Mouse (Mus musculus): ENCODE results near the gene Prss28. TPM values are rescaled to one million over a fixed set of nuclear protein-coding genes. Genes with fewer than 3 reads are reported as not detected.

The Prss28 gene
- polyA plus RNA-seq, 1 experiment from 2014 or later: not detected

DNA sequence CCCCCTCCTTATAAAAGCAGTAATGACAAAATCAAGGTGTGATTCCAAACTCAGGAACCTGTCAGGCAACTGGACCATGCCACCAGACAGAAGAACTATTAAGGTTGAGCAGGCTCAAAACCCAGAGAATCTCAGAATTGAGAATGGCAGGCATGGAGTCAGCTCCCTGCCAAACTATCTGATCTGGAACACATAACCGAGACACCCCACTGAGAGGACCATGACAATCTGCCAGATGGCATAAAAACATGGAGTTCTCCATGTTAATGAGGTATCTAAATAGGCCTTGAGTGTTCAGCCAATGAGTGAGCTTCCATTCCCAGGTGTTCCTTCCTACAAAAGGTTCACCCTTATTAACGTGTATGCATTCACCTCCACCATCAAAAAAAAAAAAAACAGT is 52.8 kb downstream of the Prss28 start:
- Histone ChIP-seq H3K4me1 (no peaks in the 10 kb centered on the region), H3K36me3 (no peaks in the 10 kb centered on the region), H3K9ac (no peak overlapping the region), H3K27me3 (0 out of 2 replicates have a peak, but pooled peaks cover 2% of the 10 kb centered on the region), H3K9me3 (no peaks in the 10 kb centered on the region), H3K27ac (no peak overlapping the region), H3K4me3 (no peak overlapping the region), H3K4me2 (no peak overlapping the region)
- ATAC-seq (ENCODE audit: insufficient number of reproducible peaks, low FRiP score, low TSS enrichment, low read depth): no peak
- 57% methylated on average over 2 of the region's 2 CpGs for WGBS

Other genes starting within 250 kb of the Prss28 start
- gene Tmem204, start 225.1 kb upstream of the Prss28 start, polyA plus RNA-seq (2015; fragmentation: Nextera tagmentation; extraction: Ambion mirVana): 22.3 and 25.3 TPM in 2 replicates
- 39.1 and 41.6 TPM in 2 replicates for gene Telo2, start 192.7 kb upstream of the Prss28 start, polyA plus RNA-seq (2015; fragmentation: Nextera tagmentation; extraction: Ambion mirVana)
- 6.1 and 6.6 TPM in 2 replicates for gene Ptx4, start 187.9 kb upstream of the Prss28 start, polyA plus RNA-seq (2015; fragmentation: Nextera tagmentation; extraction: Ambion mirVana)
- gene Clcn7, start 175.3 kb upstream of the Prss28 start, polyA plus RNA-seq (2015; fragmentation: Nextera tagmentation; extraction: Ambion mirVana): 25.2 and 26.4 TPM in 2 replicates
- gene Ccdc154, start 146.2 kb upstream of the Prss28 start, polyA plus RNA-seq (2015; fragmentation: Nextera tagmentation; extraction: Ambion mirVana): 0.08 TPM in 1 of 2 replicates, not detected in the other
- gene Gm38655, start 133.2 kb upstream of the Prss28 start, polyA plus RNA-seq (2015; fragmentation: Nextera tagmentation; extraction: Ambion mirVana): not detected in 2 replicates
- 31.4 and 33.6 TPM in 2 replicates for gene BC003965, start 124.1 kb upstream of the Prss28 start, polyA plus RNA-seq (2015; fragmentation: Nextera tagmentation; extraction: Ambion mirVana)
- 9.1 and 9.9 TPM in 2 replicates for gene Unkl, start 120.2 kb upstream of the Prss28 start, polyA plus RNA-seq (2015; fragmentation: Nextera tagmentation; extraction: Ambion mirVana)
- gene Gnptg, start 68.5 kb upstream of the Prss28 start, polyA plus RNA-seq (2015; fragmentation: Nextera tagmentation; extraction: Ambion mirVana): 34.9 and 41.6 TPM in 2 replicates
- gene Tsr3, start 68.5 kb upstream of the Prss28 start, polyA plus RNA-seq (2015; fragmentation: Nextera tagmentation; extraction: Ambion mirVana): 45.2 and 50.8 TPM in 2 replicates
- 0.46 and 0.61 TPM in 2 replicates for gene Baiap3, start 52.3 kb upstream of the Prss28 start, polyA plus RNA-seq (2015; fragmentation: Nextera tagmentation; extraction: Ambion mirVana)
- 513 and 522 TPM in 2 replicates for gene Ube2i, start 34.0 kb upstream of the Prss28 start, polyA plus RNA-seq (2015; fragmentation: Nextera tagmentation; extraction: Ambion mirVana)
- gene Prss34, start 10.3 kb upstream of the Prss28 start, polyA plus RNA-seq (2015; fragmentation: Nextera tagmentation; extraction: Ambion mirVana): 10.6 and 12.6 TPM in 2 replicates
- not detected in 2 replicates for gene Prss29, start 10.0 kb downstream of the Prss28 start, polyA plus RNA-seq (2015; fragmentation: Nextera tagmentation; extraction: Ambion mirVana)
- 5.0 and 5.3 TPM in 2 replicates for gene Tpsab1, start 36.9 kb downstream of the Prss28 start, polyA plus RNA-seq (2015; fragmentation: Nextera tagmentation; extraction: Ambion mirVana)
- gene Tpsb2, start 57.7 kb downstream of the Prss28 start, polyA plus RNA-seq (2015; fragmentation: Nextera tagmentation; extraction: Ambion mirVana): 209 and 239 TPM in 2 replicates
- 14.4 and 16.6 TPM in 2 replicates for gene Tpsg1, start 60.6 kb downstream of the Prss28 start, polyA plus RNA-seq (2015; fragmentation: Nextera tagmentation; extraction: Ambion mirVana)
- 3.8 and 4.8 TPM in 2 replicates for gene Cacna1h, start 125.1 kb downstream of the Prss28 start, polyA plus RNA-seq (2015; fragmentation: Nextera tagmentation; extraction: Ambion mirVana)
- not detected in 2 replicates for gene Tekt4, start 146.0 kb downstream of the Prss28 start, polyA plus RNA-seq (2015; fragmentation: Nextera tagmentation; extraction: Ambion mirVana)
- gene Sstr5, start 188.6 kb downstream of the Prss28 start, polyA plus RNA-seq (2015; fragmentation: Nextera tagmentation; extraction: Ambion mirVana): 0.08 TPM in 1 of 2 replicates, not detected in the other